Mouse (Mus musculus) spleen, adult 2 months (tissue): ENCODE data around the gene Rdx. TPM values are rescaled to one million over a fixed set of nuclear protein-coding genes. Genes with fewer than 3 reads are reported as not detected.
"Not testable (repeated sequence)": the region's sequence is repeated elsewhere in the genome, so short reads cannot be mapped to it uniquely, and the experiment has no call there.

Source experiments
- DNase-seq, 2 experiments: peaks; one replicate each; pipeline versions ENCODE4 v3.0.0 to v3.0.0-alpha.2; 2012 to 2021; ENCODE audit warnings: low spot score in 2 of 2, low read depth in 1 of 2
- H3K27ac ChIP-seq: fragments of 200-500 bp; 2 replicates; pipeline ENCODE4 v1.5.1; 2012; ENCODE audit warnings: low read length, inconsistent platforms; ENCODE audit not compliant: insufficient read depth
- H3K27me3 ChIP-seq: fragments of 200-500 bp; 2 replicates; pipeline ENCODE4 v1.6.1; 2012; ENCODE audit warnings: mild to moderate bottlenecking, moderate library complexity, low read length, inconsistent platforms; ENCODE audit not compliant: control insufficient read depth, insufficient read depth
- H3K36me3 ChIP-seq: fragments of 200-500 bp; 2 replicates; pipeline ENCODE4 v1.6.1; 2012; ENCODE audit warnings: mild to moderate bottlenecking, low read length, inconsistent platforms; ENCODE audit not compliant: control insufficient read depth, insufficient read depth
- H3K4me1 ChIP-seq: fragments of 200-500 bp; 2 replicates; pipeline ENCODE4 v1.6.1; 2011; ENCODE audit warnings: inconsistent platforms; ENCODE audit not compliant: control insufficient read depth, insufficient read depth, insufficient read length
- H3K4me3 ChIP-seq: fragments of 200-500 bp; 2 replicates; pipeline ENCODE4 v1.5.1; 2011; ENCODE audit warnings: mild to moderate bottlenecking, inconsistent platforms; ENCODE audit not compliant: insufficient read depth, insufficient read length; ENCODE audit errors: extremely low read depth
- CTCF ChIP-seq: fragments of 200-500 bp; IDR thresholded peaks from 2 replicates; pipeline ENCODE4 v1.5.1; 2011; ENCODE audit warnings: mild to moderate bottlenecking, inconsistent platforms; ENCODE audit not compliant: insufficient read depth, insufficient read length, insufficient replicate concordance; ENCODE audit errors: extremely low read depth
- POLR2A ChIP-seq: fragments of 200-500 bp; IDR thresholded peaks from 2 replicates; pipeline ENCODE4 v1.6.1; 2011; ENCODE audit warnings: low read depth, low read length, inconsistent platforms
- WGBS: fragments of 180-500 bp; shearing (Covaris S2); methylation state at CpG from one replicate; pipeline ENCODE4 v1.1.7; 2018; 5-methylcytosine and 5-hydroxymethylcytosine counted together
- polyA plus RNA-seq: library from polyadenylated mRNA; depleted of rRNA; stranded (reverse); fragments of >200 nt; gene quantifications from 2 replicates; pipeline ENCODE4 v1.2.3, GENCODE M21; 2012

The Rdx gene
- polyA plus RNA-seq, 1 experiment: 6.3 TPM

- Histone ChIP-seq H3K36me3 (no peaks in the 10 kb centered on the region), H3K4me3 (no peak overlapping the region), H3K27ac (no peak overlapping the region), H3K4me1 (peaks cover 3% of the 10 kb centered on the region), H3K27me3 (no peaks in the 10 kb centered on the region)
- TF ChIP-seq POLR2A (no peak), CTCF (no peak)
- WGBS: 76% methylated on average over 3 of the region's 3 CpGs
- DNase-seq: no peak
Measured at GRCm38 (mm10) chr9:52055313-52055712, 8.3 kb downstream of the Rdx start.

- TF ChIP-seq CTCF (no peak), POLR2A (no peak)
- Histone ChIP-seq H3K4me3 (no peak overlapping the region), H3K27me3 (no peaks in the 10 kb centered on the region), H3K27ac (no peak overlapping the region), H3K4me1 (peaks cover 2% of the 10 kb centered on the region), H3K36me3 (peaks cover 10% of the 10 kb centered on the region)
- DNase-seq: no peak
- WGBS: 17% methylated on average over 2 of the region's 2 CpGs
Measured at GRCm38 (mm10) chr9:52059788-52060187, 12.8 kb downstream of the Rdx start.

GRCm38 (mm10) chr9:52070052-52070451 lies 23.1 kb downstream of the Rdx start:
- Histone ChIP-seq H3K4me3 (no peak overlapping the region), H3K27me3 (no peaks in the 10 kb centered on the region), H3K36me3 (peaks cover 31% of the 10 kb centered on the region), H3K4me1 (no peaks in the 10 kb centered on the region), H3K27ac (no peak overlapping the region)
- 96% methylated on average over 2 of the region's 2 CpGs for WGBS
- TF ChIP-seq CTCF (no peak), POLR2A (no peak)
- DNase-seq: no peak

- H3K4me1 ChIP-seq, H3K27ac ChIP-seq, DNase-seq, H3K4me3 ChIP-seq, H3K27me3 ChIP-seq: not testable (repeated sequence)
- H3K36me3 ChIP-seq: peaks cover 26% of the 10 kb centered on the region
Measured at GRCm38 (mm10) chr9:52071352-52071751, 24.4 kb downstream of the Rdx start.

GRCm38 (mm10) chr9:52072202-52072601 lies 25.2 kb downstream of the Rdx start:
- no peak for DNase-seq
- peaks cover 29% of the 10 kb centered on the region for H3K36me3 ChIP-seq
- no peak overlapping the region for H3K27ac ChIP-seq
- H3K27me3 ChIP-seq: no peaks in the 10 kb centered on the region
- H3K4me3 ChIP-seq: no peak overlapping the region
- no peaks in the 10 kb centered on the region for H3K4me1 ChIP-seq
- no peak for TF ChIP-seq POLR2A
- TF ChIP-seq CTCF: no peak

GRCm38 (mm10) chr9:52076089-52076488 lies 29.1 kb downstream of the Rdx start:
- H3K27ac ChIP-seq: no peak overlapping the region
- H3K27me3 ChIP-seq: no peaks in the 10 kb centered on the region
- WGBS: 89% methylated on average over 2 of the region's 2 CpGs
- no peak overlapping the region for H3K4me3 ChIP-seq
- DNase-seq: no peak
- TF ChIP-seq POLR2A: no peak
- TF ChIP-seq CTCF: no peak
- no peaks in the 10 kb centered on the region for H3K4me1 ChIP-seq
- H3K36me3 ChIP-seq: peaks cover 30% of the 10 kb centered on the region

GRCm38 (mm10) chr9:52077692-52078091 lies 30.7 kb downstream of the Rdx start:
- WGBS: 82% methylated on average over 1 of the region's 1 CpGs
- peaks cover 26% of the 10 kb centered on the region for H3K36me3 ChIP-seq
- no peak overlapping the region for H3K27ac ChIP-seq
- no peak for DNase-seq
- TF ChIP-seq CTCF (no peak), POLR2A (no peak)
- H3K4me1 ChIP-seq: no peaks in the 10 kb centered on the region
- H3K4me3 ChIP-seq: no peak overlapping the region
- H3K27me3 ChIP-seq: no peaks in the 10 kb centered on the region

- Histone ChIP-seq H3K27ac (no peak overlapping the region), H3K4me1 (no peaks in the 10 kb centered on the region), H3K4me3 (no peak overlapping the region), H3K36me3 (peaks cover 26% of the 10 kb centered on the region), H3K27me3 (no peaks in the 10 kb centered on the region)
- no peak for TF ChIP-seq POLR2A
- no peak for TF ChIP-seq CTCF
- WGBS: 78% methylated on average over 2 of the region's 2 CpGs
- DNase-seq: no peak
Measured at GRCm38 (mm10) chr9:52081979-52082378, 35.0 kb downstream of the Rdx start.
